Mouse (Mus musculus) kidney, adult 11 months (tissue): Measurements from ENCODE around the gene Kansl1l.
A peak's percentile ranks its signal among the peaks of the same experiment; 100 is the strongest.
"Not testable (repeated sequence)": the region's sequence is repeated elsewhere in the genome, so short reads cannot be mapped to it uniquely, and the experiment has no call there.

ENCODE experiments used
- DNase-seq: peaks from one replicate; pipeline ENCODE4 v3.0.0; 2022

Kansl1l gene

DNA sequence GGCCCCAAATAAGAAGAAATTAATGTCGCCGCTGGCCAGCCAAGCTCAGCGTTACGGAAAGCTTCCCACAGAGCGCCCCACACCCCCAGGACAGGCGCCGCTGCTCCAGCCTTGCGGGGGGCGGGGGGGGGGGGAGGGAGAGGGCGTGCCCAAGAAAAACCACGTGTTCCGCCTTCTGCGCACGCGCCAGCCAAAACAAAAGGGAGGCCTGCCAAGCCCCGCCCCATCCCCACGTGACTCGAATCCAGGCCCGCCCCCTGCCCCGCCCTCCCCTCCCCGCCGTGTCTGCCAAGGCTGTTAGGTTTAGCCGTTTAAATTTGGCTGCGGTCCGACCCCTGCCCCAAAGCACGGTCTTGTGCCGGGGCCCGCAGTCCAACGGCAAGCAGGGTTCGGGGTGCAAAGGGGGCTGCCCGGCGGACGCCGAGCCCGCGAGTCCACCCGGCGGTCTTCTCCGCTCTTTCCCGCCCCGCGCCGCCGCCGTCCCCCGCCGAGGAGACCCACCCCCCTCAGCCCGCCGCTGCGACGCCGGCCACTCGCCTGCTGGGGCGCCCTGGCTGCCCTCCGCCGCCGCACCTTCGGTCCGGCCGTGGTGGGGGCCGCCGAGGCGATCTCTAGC, 417 bp downstream of the Kansl1l start:
- DNase-seq, result peak; percentile 87

DNA sequence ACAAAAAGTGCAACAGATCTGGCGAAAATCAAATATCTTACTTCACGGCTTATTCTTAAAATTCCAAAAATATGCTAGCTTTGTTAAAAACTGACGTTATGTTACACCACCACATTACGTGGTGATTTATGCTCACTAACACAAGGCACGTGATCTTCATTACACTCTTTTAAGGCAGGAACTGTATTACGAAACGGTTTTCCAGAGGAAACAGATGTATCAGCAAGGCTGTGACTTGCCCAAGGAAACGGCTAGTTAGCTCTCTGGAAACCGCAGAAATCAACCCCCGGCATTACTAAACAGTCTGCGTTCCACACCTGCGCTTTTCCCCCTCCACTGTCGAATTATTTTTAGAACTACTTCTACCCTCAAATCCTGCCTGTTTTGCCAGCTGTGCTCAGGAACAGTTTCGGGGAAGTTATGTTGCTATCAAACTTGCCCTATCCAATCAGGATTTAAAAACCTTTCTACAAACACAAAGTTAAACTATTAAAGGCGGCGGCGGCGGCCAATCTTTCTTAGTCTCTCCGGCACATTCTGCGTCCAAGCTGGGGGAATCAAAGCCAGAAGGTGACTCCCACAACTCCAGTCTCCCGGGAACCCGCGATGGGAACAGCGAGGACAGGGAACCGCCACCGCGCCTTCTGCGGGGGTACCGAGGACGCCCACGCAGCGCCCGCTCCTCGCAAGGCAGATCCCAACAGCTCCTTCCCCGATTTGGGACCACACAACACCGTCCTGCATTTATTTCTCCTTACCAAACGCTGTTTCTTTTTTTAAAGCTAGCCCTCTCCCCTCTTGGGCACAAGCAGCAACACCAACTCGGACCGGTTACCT, 1.2 kb downstream of the Kansl1l start:
- DNase-seq, result peak; percentile 70

DNA sequence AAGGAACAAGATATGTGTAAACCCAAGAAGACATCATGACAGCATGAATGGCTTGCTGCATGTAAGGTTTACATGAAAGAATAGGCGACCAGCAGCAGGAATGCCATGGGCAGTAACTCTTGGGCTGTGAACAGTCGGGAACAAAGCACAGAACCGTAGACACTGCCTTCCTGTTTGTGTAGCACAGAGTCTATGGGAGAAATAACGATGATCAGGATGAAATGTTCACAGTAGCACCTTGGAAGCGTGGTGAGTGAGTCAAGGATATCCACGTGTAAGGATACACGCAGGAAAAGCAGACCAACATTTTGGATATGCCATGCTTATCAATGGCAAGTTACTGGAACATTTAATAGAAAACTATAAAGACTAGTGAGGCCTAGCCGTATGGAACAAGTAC, 2.6 kb downstream of the Kansl1l start:
- DNase-seq, result no peak

DNA sequence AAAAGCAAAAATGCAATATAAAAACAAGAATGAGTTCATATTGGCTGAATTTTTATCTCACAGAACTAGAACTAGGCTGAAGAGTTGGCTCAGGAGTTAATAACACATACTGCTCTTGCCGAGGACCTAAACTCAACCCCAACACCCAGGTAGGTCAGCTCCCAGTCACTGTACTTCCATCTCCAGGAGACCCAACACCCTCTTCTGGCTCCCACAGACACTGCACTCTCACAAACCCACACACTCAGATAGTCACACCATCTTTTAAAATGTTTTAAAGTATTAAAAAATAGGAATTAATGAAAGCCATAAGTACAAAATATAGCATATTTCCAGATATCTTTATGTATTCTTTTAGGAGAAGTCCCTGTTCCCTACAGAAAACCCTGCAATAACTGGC, 4.2 kb downstream of the Kansl1l start:
- no peak for DNase-seq

DNA sequence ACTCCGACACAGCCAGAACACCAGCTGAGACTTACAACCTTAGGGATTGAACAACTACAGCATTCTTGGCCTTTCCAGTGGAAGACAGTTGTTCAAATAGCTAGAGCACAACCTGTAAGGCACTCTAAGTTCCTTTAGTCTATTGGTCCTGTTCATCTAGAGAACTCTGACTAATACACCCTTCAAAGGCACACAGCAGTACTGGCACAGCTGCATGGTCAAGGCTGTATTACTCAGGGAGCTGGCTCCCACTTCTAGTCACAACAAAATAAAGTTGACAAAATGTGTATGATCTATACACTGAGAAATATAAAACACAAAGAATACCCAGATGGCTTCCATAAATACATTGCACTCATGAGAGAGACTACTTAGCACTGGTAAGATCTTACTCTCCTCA, 10.5 kb downstream of the Kansl1l start:
- no peak for DNase-seq

DNA sequence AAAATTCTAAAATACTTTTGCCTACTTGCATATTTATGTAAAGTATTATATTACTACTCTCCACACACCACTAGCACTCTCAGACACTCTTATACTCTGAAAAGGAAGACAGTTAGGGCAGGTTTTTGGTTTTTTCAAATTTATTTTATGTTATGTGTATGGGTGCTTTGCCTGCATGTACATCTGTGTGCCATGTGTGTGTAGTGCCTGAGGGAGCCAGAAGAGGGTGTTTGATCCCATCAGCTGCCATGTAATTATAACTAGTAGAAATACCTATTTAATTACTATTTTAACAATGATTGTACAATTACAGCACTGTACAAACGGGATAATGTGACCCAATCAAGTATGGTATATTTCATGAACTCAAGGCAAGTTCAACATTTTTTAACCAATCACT, 12.0 kb downstream of the Kansl1l start:
- DNase-seq, result no peak

DNA sequence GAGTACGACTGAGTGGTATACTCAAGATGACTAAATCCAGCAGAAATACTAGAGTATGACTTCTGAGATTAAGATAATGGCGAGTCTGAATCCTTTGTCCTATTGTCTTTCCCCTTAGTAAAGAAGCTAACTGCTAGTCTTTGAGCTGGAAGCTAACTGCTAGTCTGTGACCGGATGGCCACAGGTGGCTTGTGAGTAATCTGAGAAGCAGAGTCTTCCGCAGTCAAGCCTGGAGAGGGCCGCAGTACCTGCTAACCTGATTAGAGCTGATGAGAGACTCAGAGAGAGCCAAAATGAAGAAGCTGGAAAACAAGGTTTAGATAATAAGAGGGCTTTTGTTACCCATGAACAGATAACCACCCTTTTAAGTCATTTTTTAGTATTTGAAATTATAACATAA, 12.7 kb downstream of the Kansl1l start:
- DNase-seq, result no peak

DNA sequence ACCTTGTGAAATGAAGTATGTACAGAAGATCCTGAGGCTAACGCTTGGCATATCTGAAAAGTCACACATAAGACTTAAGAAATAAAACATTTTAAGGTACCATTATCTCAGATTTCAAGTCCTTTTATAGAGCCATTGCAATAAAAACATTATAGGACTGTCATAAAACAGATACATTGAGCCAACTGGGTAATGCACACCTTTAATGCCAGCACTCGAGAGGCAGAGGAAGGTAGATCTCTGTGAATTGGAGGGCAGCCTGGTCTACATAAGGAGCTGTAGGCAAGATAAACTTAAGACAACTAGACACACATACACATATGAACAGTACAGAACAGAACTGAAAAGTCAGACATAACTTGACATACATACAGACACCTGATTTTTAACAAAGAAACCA, 19.4 kb downstream of the Kansl1l start:
- DNase-seq, result no peak

DNA sequence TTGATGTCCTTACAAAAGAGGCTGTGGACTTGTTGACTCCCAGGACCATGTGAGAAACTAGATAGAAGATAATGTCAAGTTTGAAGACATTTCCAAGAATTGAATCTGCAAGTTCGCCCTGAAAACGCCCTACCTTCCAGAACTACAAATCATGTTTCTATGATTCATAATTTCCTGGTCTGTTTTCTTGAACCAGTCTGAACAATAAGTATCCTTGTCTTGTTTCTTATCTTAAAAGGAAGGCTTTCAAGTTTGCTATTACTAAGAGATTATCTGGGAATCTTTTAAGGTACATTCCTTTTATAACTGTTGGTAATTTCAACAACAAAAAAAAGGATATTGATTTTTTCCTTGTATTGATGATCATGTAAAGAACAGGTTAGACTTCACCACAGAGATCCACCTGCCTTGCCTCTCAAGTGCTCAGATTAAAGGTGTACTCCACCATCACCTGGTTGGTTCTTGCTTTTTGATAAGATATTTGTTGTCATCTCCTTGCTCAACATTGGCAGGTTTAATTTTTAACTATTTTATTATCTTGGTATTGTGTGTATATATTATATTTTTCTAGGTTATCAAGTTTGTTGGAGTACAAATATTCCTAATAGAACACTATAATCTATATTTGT, 24.4 kb downstream of the Kansl1l start:
- DNase-seq, result no peak

DNA sequence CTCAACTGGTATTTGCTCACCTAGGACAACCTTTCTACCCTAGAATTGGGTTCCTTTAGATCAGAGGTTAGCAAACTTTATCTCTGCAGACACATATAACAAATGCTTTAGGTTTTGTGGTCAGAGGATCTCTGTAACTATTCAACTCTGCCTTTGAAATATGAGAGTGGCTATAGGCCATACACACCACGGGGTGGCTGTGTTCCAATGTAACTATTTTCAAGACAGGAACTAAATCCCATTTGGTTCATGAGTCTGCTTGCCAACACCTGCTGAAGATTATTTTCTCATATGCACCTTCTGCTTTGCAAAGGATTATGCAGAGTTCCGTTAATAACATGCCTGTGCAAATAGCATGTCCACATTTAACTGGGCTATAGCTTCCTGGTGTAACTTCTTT, 35.1 kb downstream of the Kansl1l start:
- DNase-seq, result no peak

DNA sequence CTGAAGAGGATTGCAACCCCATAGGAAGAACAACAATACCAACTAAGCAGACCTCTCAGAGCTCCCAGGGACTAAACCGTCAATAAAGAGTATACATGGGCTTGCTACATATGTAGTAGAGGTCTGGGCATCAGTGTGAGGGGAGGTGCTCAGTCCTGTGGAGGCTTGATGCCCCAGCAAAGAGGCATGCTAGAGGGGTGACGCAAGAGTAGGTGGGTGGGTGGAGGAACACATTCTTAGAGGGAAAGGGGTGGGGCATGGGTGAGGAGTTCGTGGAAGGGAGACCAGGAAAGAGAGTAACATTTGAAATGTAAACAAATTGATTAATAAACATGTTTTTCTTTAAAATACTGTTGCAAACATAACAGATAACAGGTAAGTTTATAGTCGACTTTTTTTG, 36.3 kb downstream of the Kansl1l start:
- DNase-seq, result no peak

DNA sequence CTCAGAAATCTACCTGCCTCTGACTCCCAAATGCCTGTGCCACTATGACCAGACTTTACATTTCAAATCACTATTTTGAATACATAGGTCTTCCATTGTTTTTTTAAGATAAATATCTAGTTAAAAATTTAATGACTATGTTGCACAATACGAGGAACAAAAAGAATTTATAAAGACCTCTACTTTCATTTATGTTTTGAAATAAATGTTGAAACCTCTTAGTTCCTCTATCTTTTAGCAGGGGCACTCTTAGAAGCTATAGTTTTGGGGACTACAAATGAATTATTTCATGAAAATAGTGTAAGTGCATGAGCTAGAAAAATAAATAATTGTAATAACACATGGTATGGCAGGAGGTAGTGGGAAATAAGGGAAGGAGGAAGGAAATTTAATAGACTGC, 38.6 kb downstream of the Kansl1l start:
- DNase-seq, result no peak

DNA sequence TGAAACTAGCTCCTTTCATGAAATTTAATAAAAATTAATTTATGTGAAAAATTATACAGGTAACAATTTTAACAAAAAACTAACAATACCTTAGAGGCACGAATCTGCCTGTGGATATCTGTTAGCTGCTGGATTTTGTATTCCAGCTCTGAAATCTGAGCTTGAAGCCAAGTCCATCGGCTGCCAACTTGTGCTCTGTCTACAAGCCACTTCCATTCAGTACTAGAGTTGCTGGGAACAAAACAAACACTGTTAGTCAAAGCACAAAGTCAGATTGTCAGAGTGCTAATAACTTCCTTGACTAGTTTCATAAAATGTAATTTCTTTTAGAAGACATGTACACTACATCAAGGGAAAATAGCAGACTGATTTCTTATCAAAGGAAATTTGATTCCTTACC, 39.5 kb downstream of the Kansl1l start:
- DNase-seq, result no peak

DNA sequence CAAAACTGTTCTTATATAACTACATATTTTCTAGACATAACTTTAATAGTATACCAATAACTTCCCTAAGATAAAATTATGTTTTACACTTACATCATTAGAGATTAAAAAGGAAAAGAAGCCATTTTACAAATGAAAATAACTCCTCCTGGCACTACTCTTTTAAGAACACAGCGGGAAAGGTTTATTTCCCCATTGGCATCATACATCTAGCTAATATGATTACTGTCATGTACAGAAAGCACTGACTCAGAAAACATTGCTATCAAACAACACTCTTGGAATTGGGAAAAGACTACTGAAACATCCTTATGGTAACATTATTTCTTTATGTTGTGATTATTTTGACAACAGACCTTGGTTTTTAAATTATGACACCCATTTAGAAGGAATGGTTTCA, 48.6 kb downstream of the Kansl1l start:
- no peak for DNase-seq

DNA sequence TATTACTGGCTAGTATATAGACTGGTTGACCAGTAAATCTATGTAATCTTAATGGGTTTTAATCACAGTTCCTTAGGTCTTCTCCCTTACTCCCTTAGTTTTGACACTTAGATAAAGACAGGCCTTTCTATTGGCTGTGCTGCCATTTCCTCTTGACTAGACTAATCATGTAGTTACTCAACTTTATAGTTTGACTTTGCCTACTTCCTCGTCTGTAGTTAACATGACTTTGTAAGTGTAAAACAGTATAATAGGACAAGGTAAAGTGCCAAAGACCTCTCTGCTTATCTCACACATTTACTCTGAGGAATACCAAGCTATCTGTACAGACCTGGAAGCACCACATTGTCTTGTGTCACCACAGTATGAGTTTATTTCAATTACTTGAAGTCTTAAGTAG, 86.8 kb downstream of the Kansl1l start:
- no peak for DNase-seq

DNA sequence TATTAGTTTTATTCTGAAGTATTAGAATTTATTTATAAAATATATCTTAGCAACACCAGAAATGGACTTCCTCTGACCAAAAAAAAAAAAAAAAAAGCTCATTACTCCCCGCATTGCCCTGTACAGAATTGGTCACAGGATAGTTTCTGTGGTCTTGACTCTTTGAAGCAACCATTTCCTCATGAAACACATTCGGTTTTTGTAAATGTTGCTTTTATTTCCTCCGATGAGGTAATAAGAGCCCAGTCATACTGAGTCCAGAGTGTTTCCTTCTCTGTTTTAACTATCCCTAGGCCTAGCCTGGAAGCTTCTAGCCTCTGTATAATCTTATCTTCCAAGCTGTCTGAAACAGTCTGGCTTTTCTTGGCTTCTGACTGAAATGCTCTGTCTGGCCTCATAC, 104.5 kb downstream of the Kansl1l start:
- no peak for DNase-seq

DNA sequence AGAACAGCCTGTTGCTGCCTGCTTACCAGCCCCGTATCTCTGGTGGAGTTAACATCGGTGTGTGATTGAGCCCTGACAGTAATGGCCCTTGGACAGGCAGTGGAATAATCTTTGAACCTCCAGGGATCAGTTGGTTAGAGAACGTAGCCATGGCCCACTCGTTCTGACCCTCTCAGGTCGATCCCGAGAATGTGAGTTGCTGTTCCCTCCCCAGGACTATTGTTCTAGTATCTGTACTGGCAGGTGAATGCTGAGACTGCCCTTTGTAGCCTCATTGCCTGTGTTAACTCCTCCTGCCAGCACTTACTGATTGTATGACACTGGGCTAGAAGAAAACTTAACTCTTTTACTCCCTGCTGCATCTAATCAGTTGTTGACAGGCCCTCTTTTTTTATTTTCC, 112.8 kb downstream of the Kansl1l start:
- DNase-seq, result no peak

DNA sequence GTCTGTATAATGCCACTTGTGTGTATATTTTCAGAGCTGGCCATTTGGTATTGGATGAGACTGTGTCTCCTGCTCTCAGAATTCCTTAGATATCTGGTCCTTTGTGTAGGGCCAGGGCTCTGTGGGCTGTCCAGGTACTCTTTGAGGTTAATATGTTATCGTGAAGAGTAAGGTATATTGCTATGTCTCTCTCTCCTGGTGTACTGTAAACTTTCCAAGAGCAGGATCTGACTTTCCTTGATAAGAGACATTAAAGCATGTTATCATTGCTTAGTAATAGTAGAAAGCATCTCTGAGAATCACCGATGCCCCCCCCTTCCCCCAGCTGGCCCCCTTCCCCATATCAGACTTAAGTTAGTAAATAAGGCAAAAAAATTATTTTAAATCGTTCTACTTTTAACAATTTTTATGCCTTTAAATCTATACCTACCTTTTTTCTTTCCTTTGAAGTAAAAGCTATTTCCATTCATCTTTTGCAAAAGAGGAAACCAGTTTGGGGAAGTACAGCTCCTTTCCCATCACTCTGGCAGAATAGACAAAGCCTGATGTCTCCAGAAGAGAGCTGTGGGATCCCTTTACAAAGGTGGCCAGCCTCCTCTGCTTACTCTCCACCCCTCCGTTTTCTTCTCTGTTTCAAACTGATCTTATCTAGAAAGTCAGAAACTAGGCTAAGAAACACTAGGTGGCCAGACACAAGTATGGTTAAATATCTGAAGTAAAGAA, 114.6 kb downstream of the Kansl1l start:
- DNase-seq, result no peak

DNA sequence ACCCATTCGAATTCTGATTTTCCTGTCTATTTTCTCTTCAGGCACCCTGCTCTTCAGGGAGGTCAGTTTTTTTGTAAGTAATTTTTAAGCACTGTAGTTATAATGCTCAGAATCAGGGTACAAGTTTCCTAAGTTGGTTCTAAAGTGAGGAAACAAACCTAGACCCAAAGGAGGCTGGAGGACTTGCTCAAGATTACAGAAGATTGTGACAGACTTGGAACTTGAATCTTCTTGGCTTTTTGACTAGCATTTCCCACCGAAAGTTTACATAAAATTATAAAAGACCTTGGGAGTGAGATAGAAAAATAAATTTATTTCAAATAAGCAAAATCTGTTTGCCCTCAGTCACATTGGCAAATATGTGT, 115.8 kb downstream of the Kansl1l start:
- no peak for DNase-seq

DNA sequence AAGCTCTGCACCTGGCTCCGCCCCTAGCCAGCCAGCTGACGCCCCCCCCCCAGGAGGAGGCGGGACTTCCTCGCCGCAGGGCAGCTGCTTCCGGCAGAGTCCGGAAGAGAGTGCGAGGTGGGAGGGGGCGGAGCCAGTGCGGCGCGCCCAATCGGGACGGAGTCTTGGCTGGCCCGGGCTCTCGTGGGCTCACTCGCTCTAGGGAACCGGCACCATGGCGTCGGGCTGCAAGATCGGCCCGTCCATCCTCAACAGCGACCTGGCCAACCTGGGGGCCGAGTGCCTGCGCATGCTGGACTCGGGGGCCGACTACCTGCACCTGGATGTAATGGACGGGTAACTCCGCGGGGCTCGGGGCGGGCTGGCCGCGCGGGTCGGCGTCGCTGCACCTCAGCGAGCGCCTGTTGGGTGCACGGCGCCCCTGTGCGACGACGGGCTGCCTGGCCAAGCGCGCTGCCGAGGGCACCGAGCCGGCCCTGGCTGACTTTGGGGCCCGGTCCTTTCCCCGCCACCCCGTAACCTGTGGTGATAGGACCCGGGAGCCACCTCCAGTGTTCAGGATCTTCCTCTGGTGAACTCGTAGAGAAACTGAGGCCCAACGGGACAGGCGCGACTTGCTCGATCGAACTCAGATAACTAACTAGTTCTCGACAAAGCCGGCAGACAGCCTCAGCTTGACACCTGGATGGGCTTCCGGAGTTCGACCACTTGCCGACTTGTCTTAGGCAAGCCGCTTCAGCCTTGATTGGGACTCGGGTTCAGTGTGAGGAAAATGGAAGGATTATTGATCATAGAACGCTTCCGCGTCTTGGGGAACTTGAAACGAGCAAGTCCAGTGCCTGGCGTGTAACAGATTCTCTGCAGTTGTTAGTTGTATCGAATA, 116.4 kb downstream of the Kansl1l start, which contains the start of gene Rpe:
Gene Rpe, plus strand, starts transcription at position 139 of the 883 bp plus-strand sequence.
- DNase-seq, result peak; percentile 90

DNA sequence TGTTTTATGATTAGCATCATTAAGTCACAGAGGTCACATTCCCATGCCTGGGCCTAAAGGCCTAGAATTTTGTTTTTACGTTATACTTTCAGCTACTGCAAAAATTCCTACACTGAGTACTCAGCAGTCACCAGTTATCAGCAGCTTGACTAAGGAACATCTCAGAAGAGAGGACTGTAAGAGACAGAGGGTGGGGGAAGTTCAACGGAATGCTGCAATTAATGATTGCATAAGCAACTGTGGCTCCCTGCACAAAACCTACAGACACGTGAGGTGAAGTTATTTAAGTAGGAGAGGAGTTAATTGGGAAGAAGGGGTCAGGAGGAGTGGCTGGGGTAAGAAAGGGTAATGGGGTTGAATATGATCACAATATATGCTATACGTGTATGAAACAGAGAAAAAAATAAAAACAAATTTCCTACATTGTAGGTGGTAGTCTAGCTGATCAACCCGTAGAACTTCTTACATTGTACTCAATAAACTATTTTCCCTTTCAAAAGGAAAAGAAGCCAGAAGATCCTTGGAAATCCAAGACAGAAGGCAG, 117.1 kb downstream of the Kansl1l start:
- DNase-seq, result peak; percentile 11

DNA sequence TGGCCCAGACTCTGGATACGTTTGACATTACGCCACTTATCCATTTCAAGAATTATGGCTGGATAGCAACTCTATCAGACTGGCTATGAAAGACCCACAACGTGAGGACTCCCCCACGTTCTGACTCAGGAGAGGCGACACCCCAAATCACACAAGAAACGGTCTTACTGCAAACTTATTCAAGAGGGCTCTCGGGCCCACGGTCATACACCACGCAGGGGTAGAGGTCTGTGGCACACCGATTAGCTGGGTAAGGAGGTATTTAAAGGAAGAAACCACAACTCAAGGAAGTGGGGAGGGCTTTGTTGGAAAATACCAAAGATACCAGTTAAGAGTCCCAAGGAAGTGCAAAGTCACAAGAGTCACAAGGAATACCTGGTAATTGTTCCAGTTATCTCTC, 117.7 kb downstream of the Kansl1l start:
- not testable (repeated sequence) for DNase-seq
